16 mouse cellular contexts compared by ENCODE assay signal in the genomic region with DNA sequence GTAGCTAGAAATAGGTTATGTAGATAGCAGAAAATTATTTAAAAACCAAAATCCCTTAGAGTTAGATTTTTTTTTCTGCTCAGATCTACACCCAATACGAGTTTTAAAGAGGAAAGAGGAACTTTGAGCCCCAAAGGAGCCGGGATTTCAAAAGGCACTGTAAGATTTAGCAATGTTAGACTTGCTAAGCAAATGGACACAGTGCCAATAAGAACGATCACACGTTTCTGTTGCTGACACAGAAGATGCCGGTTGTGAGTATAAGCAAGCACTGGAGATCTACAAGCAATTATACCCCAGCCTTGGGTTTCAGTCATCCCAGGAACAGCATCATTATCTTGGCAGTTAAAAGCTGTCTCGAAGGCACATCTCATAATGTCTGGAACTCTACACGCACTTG.
"Had no signal": no experiment of that assay in that cellular context is flagged by ENCODE, and none has a peak within 500 bp of the region (broad histone marks: within the 10 kb centered on the region; RNA-seq: fewer than 3 reads in every experiment).

No protein-coding gene starts in this region.

- H3K4me3 ChIP-seq: layer of hippocampus, adult 2 months; liver, embryonic 13.5 days; midbrain, embryonic 12.5 days; stomach, embryonic 15.5 days had no signal

- H3K4me1 ChIP-seq: liver, embryonic 13.5 days; stomach, embryonic 15.5 days had no signal

- H3K9me3 ChIP-seq: liver, embryonic 13.5 days; midbrain, embryonic 12.5 days; stomach, embryonic 15.5 days had no signal

- H3K36me3 ChIP-seq: liver, embryonic 13.5 days; midbrain, embryonic 12.5 days; stomach, embryonic 15.5 days had no signal

- H3K27me3 ChIP-seq: liver, embryonic 13.5 days; midbrain, embryonic 12.5 days; stomach, embryonic 15.5 days had no signal

- ATAC-seq: intestine, embryonic 16.5 days had no signal

- H3K27ac ChIP-seq: kidney, postnatal 0 days; layer of hippocampus, adult 2 months; liver, embryonic 13.5 days; midbrain, embryonic 12.5 days; stomach, embryonic 15.5 days had no signal

- DNase-seq: kidney, adult 2 months; kidney, postnatal 25 days; layer of hippocampus, adult 9-11 months; liver, embryonic 13.5 days; lung, adult 2 months; lung, postnatal 14 days; lung, postnatal 4 days; retina, postnatal 1 day; right cerebral cortex, postnatal 25 days; spleen, adult 18-20 months; thymus, postnatal 25 days had no signal

- H3K4me2 ChIP-seq: liver, embryonic 13.5 days; midbrain, embryonic 12.5 days; stomach, embryonic 15.5 days had no signal

- H3K9ac ChIP-seq: liver, embryonic 13.5 days; midbrain, embryonic 12.5 days; stomach, embryonic 15.5 days had no signal
